Mouse (Mus musculus) adipocyte (in vitro differentiated cells): Measurements from ENCODE around the gene 9230102O04Rik.

Experiments used
- DNase-seq: peaks from one replicate; pipeline ENCODE4 v3.0.0-alpha.2; 2016; ENCODE audit warnings: low spot score

The 9230102O04Rik gene

GRCm38 (mm10) chr2:9871798-9872197 lies 17.5 kb downstream of the 9230102O04Rik start:
- DNase-seq: no peak

- no peak for DNase-seq
Observed at GRCm38 (mm10) chr2:9871141-9871716, 18.1 kb downstream of the 9230102O04Rik start.

- no peak for DNase-seq
Observed at GRCm38 (mm10) chr2:9867092-9867825, 22.1 kb downstream of the 9230102O04Rik start.

- no peak for DNase-seq
Observed at GRCm38 (mm10) chr2:9860698-9861097, 28.6 kb downstream of the 9230102O04Rik start.

DNA sequence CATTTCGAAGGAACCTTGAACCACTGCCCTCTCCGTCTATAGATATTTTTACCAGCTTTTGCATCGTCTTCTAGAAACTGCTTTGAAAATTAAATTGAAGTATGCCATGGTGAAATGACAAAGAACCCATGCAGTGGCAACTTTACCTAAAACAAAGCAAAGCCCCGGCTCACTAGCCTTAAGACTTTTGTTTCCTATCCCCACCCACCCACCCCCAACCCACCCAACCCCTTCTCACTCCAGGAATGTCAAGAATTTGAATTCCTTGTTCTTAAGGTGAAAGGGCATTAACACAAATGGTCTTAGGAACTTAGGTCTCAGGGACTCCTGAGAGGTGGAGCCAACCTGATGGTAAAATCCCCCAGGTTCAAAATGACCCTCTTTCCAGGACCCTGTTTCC lies 33.5 kb downstream of the 9230102O04Rik start:
- no peak for DNase-seq

DNA sequence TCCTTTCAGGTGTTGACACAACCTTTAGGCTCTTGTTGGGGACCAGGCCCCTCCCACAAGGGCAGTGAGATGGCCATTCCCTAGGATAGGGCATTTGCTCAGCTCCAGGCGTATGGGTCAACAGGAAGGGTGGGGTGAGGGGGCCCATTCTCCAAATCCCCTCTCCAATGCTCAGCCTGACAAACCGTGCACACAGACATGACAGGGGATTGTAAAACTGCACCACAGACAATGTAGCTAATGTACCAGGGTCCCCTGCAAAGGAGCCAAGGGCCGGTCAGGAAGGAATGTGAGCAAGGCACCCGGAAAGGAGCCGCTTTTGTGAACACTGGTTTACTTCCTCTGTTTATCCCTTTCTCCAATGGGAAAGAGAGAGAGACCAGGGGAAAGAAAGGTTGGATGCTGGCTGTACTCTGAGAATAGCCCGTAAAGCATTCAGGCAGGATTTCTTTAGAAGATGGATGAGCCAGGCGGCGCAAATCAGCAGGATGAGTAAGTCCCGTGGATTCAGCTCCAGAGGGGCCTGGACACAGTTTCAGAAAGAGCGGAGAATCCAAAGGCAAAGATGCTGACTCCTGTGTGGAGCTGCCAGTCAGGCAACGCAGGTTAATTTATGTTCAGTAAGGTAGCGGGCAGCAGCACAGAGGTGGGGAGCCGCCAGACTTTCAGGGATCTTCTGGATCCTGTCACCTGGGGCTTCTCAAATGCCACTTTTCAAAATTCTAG lies 36.3 kb downstream of the 9230102O04Rik start:
- DNase-seq: no peak

GRCm38 (mm10) chr2:9835195-9835594 lies 54.1 kb downstream of the 9230102O04Rik start:
- DNase-seq: no peak

GRCm38 (mm10) chr2:9833712-9834111 lies 55.6 kb downstream of the 9230102O04Rik start:
- no peak for DNase-seq
